Mouse (Mus musculus) layer of hippocampus, adult 2 months (tissue): ENCODE data around the gene Prdm16. TPM values are rescaled to one million over a fixed set of nuclear protein-coding genes. Genes with fewer than 3 reads are reported as not detected.

Experiments
- DNase-seq, 2 experiments: peaks; one replicate each; pipeline ENCODE4 v3.0.0; 2022; ENCODE audit warnings: low spot score in 2 of 2
- H3K27ac ChIP-seq: fragments of 200-600 bp; 2 replicates; pipeline ENCODE4 v1.8.1; 2022
- H3K4me3 ChIP-seq: fragments of 200-600 bp; 2 replicates; pipeline ENCODE4 v1.8.1; 2022; ENCODE audit warnings: mild to moderate bottlenecking
- CTCF ChIP-seq: fragments of 200-600 bp; conservative IDR thresholded peaks from 2 replicates; pipeline ENCODE4 v1.8.1; 2022; ENCODE audit warnings: antibody characterized with exemption, mild to moderate bottlenecking, moderate library complexity
- long read RNA-seq, 2 experiments: library from polyadenylated mRNA; stranded (forward); transcript quantifications; one replicate each; pipeline ENCODE4 v2.0.0; 2021; ENCODE audit warnings: borderline mapping rate in 2 of 2
- total RNA-seq, 2 experiments: library from RNA; stranded (reverse); gene quantifications; 2 replicates each; pipeline ENCODE4 v1.2.3; 2021

Gene Prdm16
- total RNA-seq: 10 to 100 TPM; 10.8 to 11.5 TPM
- long read RNA-seq, experiment 1, partial matches to known transcripts: 1 of 22 reads
- long read RNA-seq, experiment 1, other reads (novel, unspliced or antisense): 21 of 22 reads
- long read RNA-seq, experiment 2, partial matches to known transcripts: 2 of 30 reads
- long read RNA-seq, experiment 2, other reads (novel, unspliced or antisense): 27 of 30 reads

- DNase-seq: no peak
- no peak for TF ChIP-seq CTCF
- Histone ChIP-seq H3K4me3 (peak within 1 kb of the TSS; percentile 54), H3K27ac (peak within 1 kb of the TSS; percentile 92)
Observed at GRCm38 (mm10) chr4:154636721-154637311, at the start of gene Prdm16. TSS of gene Prdm16 (minus strand) at chr4:154636873.

DNA sequence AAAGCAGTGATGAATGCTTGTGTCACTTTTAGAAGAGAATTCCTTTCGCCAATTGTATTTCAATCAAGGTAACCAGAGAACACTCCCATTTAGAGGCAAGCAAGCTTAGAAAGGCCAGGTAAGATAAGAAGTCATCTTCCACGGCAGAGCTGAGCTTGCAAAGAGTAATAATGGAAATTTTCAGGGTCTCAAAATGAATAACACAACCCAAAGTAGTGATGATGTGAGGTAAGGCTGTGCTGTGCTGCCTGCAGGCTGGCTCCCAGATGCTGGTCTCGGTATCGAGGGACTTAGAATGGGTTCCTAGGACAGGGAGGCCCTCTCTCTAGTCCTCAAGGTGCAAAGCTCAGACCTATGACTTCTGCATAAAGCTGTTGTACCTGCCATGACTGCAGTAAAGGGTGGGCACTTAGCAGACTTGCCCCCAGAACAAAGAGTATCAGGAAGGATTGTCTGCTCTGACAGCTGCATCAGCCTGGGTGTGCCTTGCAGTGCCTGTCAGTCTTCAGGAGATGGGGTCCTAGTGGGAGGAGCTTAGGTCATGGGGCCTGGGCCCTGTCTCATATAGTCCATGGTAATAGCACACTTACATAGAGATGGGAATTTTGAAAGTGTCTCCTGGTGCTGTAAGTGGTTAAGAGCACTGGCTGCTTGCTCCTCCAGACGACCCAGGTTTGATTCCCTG is 46.5 kb upstream of the Prdm16 start:
- no peak overlapping the region for H3K4me3 ChIP-seq
- TF ChIP-seq CTCF: no peak
- no peak for DNase-seq
- H3K27ac ChIP-seq: no peak overlapping the region

GRCm38 (mm10) chr4:154682311-154682710 is 45.6 kb upstream of the Prdm16 start:
- Histone ChIP-seq H3K27ac (no peak overlapping the region), H3K4me3 (no peak overlapping the region)
- TF ChIP-seq CTCF: no peak
- no peak for DNase-seq

GRCm38 (mm10) chr4:154675441-154676000 is 38.8 kb upstream of the Prdm16 start:
- no peak for DNase-seq
- Histone ChIP-seq H3K27ac (no peak overlapping the region), H3K4me3 (no peak overlapping the region)
- TF ChIP-seq CTCF: no peak

GRCm38 (mm10) chr4:154674966-154675365 is 38.3 kb upstream of the Prdm16 start:
- H3K27ac ChIP-seq: no peak overlapping the region
- DNase-seq: no peak
- TF ChIP-seq CTCF: no peak; the same call in 1 of the 2 replicates
- H3K4me3 ChIP-seq: no peak overlapping the region

DNA sequence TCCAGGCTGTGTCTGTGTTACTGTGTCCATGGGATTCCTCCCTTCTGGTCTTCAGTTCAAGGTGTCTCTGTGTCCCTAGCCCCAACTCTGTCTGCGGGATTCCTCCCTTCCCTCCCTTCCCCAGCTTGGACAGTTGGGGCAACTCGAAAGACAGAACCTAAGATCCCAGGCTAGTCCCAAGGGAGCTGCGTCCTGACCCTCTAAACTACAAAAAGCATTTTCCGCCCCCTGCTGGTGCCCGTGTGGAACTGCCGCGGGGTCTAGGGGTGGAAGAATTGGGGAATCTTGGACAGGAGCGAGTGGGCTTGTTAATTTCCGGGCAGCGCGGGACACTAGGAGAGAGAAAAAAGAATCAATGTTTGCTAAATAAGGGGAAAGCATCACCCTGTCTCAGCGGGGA is 37.9 kb upstream of the Prdm16 start:
- DNase-seq: peak; percentile 19 to 74
- Histone ChIP-seq H3K4me3 (no peak overlapping the region), H3K27ac (no peak overlapping the region)
- peak; percentile 93 for TF ChIP-seq CTCF

GRCm38 (mm10) chr4:154673986-154674385 is 37.3 kb upstream of the Prdm16 start:
- TF ChIP-seq CTCF: no peak
- Histone ChIP-seq H3K4me3 (no peak overlapping the region), H3K27ac (no peak overlapping the region)
- no peak for DNase-seq

DNA sequence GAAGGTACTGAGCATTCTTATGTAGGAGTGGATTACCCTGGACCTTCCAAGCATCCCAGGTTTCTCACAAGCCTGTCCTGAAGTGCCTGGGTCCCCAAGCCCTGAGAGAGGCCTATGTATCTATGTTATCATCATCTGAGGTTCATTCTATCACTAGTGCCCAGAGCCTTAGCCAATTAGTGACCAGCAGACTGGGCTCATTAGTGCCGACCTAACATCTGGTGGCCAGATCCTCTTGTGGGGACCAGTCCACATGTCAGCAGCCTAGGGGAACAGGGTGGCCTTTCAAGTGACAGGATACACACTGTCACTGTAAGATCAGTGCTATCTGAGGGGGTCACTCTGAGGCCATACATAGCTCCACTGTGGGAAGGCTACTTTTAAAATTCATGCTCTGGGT is 35.4 kb upstream of the Prdm16 start:
- DNase-seq: no peak
- no peak overlapping the region for H3K27ac ChIP-seq
- no peak for TF ChIP-seq CTCF
- no peak overlapping the region for H3K4me3 ChIP-seq

- TF ChIP-seq CTCF: no peak
- Histone ChIP-seq H3K27ac (no peak overlapping the region), H3K4me3 (no peak overlapping the region)
- DNase-seq: no peak
Observed at GRCm38 (mm10) chr4:154671232-154671912, 34.7 kb upstream of the Prdm16 start.

DNA sequence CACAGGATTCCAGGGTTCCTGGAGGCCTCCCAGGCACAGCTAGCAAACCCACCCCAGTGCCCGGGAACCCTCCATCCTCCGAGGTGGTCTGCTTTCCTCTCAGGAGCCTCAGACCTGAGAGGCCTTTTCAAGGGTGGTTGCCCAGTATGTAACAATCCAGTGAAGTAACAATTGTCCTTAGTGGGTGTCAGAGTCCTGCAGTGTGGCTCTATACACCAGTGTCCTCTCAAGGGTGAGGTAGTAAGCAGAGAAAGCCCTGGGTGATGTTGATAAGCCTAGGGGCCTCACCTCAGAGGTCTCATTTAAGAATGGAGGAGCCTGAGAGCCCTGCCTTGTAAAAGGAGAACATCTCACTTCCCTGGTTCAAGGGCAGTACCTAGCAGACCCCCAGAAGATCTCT is 31.1 kb upstream of the Prdm16 start, which contains the start of gene Actrt2:
Actrt2 (minus strand) TSS at position 101 of the 400 bp plus-strand sequence.
- no peak for TF ChIP-seq CTCF
- no peak for DNase-seq
- H3K27ac ChIP-seq: no peak within 1 kb of the TSS
- no peak within 1 kb of the TSS for H3K4me3 ChIP-seq

- Histone ChIP-seq H3K4me3 (no peak overlapping the region), H3K27ac (no peak overlapping the region)
- no peak for TF ChIP-seq CTCF
- no peak for DNase-seq
Observed at GRCm38 (mm10) chr4:154662681-154663215, 26.1 kb upstream of the Prdm16 start.

- Histone ChIP-seq H3K4me3 (no peak overlapping the region), H3K27ac (no peak overlapping the region)
- no peak for DNase-seq
- TF ChIP-seq CTCF: no peak
Observed at GRCm38 (mm10) chr4:154661256-154661655, 24.6 kb upstream of the Prdm16 start.

DNA sequence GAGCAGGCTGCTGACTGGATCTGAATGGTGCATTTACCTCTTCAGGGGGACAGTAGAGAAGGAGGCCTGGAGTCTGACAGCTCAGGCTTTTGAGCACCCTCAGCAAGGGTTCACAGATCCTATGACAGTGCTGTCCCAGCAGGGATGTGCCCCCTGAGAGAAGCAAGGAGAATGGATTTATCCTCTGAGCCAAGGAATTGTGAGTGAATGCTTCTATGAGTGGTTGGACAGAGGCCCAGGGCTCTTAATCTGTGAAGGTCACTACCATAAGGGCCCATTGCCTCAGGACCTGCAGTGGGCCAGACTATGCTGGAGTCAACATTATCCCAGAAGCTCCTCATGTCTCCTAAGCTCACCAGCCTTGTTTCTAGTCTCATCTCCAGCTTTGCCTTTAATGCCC is 23.4 kb upstream of the Prdm16 start:
- no peak overlapping the region for H3K4me3 ChIP-seq
- no peak for DNase-seq
- TF ChIP-seq CTCF: no peak
- H3K27ac ChIP-seq: no peak overlapping the region
